Mouse (Mus musculus) CH12.LX (cell line): ENCODE measurements around the gene Aebp1.

ENCODE experiments used
- CHD2 ChIP-seq: IDR thresholded peaks from 2 replicates; pipeline ENCODE4 v1.6.1; 2011; ENCODE audit warnings: low read length, improper control_type of control experiment
- CTCF ChIP-seq, 2 experiments: IDR thresholded peaks in 1 of 2; conservative IDR thresholded peaks in 1 of 2; 2 replicates each; pipeline ENCODE4 v1.5.1; 2011 to 2012; ENCODE audit warnings: low read depth in 2 of 2, low read length in 2 of 2, improper control_type of control experiment in 1 of 2, inconsistent platforms in 1 of 2, mild to moderate bottlenecking in 1 of 2, moderate library complexity in 1 of 2
- EP300 ChIP-seq: IDR thresholded peaks from 2 replicates; pipeline ENCODE4 v1.6.1; 2011; ENCODE audit warnings: low read length, improper control_type of control experiment
- GABPA ChIP-seq: IDR thresholded peaks from 2 replicates; pipeline ENCODE4 v1.6.1; 2012; ENCODE audit warnings: low read depth, low read length, improper control_type of control experiment, inconsistent platforms; ENCODE audit not compliant: insufficient replicate concordance
- POLR2A ChIP-seq: IDR thresholded peaks from 2 replicates; pipeline ENCODE4 v1.6.1; 2011; ENCODE audit warnings: low read depth, mild to moderate bottlenecking, improper control_type of control experiment, low read length
- RAD21 ChIP-seq: IDR thresholded peaks from 2 replicates; pipeline ENCODE4 v1.6.1; 2011; ENCODE audit warnings: low read depth, mild to moderate bottlenecking, low read length, improper control_type of control experiment, moderate library complexity
- ZMIZ1 ChIP-seq: IDR thresholded peaks from 2 replicates; pipeline ENCODE4 v1.6.1; 2012; ENCODE audit warnings: low read depth, mild to moderate bottlenecking, inconsistent platforms, low read length, improper control_type of control experiment
- ZNF384 ChIP-seq: IDR thresholded peaks from 2 replicates; pipeline ENCODE4 v1.6.1; 2012; ENCODE audit warnings: low read depth, low read length, improper control_type of control experiment, inconsistent platforms

- TF ChIP-seq EP300, result no peak
- no peak for TF ChIP-seq CHD2
- TF ChIP-seq POLR2A, result no peak
- TF ChIP-seq CTCF (conservative IDR thresholded peaks at IDR 0.05 in 1 of 2, IDR thresholded peaks at IDR 0.05 in 1 of 2; ENCODE audit: low read depth in 2 of 2, low read length in 2 of 2), result no peak
- TF ChIP-seq RAD21, result no peak
- TF ChIP-seq ZNF384, result no peak
- no peak for TF ChIP-seq ZMIZ1
- TF ChIP-seq GABPA, result no peak
Observed at GRCm38 (mm10) chr11:5849316-5849715, 12.4 kb upstream of the Aebp1 start.
